Mouse (Mus musculus): ENCODE results near the gene Tmem198. TPM values are rescaled to one million over a fixed set of nuclear protein-coding genes. Genes with fewer than 3 reads are reported as not detected.

Gene Tmem198
- total RNA-seq, 2 experiments from 2014 or later: 53.3 to 62.5 TPM

DNA sequence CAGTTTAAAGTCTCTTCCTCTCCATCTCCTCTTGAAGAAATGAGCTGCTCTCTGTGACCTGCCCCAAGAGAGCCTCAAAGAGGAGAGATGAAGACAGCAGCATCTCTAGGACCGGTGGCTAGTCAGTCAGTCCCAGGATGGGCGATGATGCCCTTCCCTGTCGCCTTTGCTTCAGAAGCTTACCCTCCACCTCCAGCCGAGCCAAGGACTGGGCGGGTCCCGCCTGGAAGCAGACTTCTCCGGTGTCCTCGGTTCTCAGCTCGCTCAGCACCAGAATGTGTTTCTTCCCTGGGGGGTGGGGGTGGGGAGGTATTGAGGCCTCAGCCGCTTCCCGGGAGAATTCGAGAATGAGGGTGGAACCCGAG is 7.7 kb downstream of the Tmem198 start:
- no peak for DNase-seq (ENCODE audit: low spot score in 2 of 2)

DNA sequence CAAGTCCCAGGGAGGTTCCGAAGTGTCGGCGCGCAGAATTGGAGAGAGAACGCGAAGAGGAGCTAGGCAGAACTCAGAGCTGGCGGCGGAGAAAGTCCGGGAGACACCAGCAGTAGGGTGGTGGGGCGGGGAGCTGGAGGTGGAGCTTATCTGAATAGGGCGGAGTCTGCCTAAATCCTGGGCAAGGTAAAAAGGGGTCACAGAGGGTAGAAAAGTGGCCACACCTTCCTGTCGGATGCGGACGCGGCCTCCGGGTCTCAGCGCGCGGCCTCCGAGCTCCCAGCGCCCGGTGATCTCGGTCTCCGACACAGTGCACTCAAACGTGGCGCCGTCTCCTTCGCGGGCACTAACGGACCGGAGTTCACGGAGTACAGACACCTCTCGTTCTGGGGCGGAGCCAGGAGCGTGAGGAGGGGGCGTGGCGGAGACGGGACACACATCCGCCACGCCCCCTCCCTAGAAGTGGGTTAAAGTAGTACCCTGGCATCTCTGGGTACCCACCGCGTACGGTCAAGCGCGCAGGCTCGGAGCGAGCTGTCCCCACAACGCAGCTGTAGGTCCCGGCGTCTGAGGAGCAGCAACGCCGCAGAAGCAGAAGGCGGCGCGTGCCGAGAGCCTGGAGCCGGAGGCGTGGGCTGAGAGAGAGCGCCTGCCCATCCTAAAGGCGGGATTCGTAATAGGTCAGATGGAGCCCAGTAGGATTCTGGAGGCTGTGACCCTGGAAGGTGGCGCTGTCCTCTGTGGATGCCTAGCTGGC is 8.3 kb downstream of the Tmem198 start:
- peak; percentile 52 to 63 for DNase-seq (ENCODE audit: low spot score in 2 of 2)

DNA sequence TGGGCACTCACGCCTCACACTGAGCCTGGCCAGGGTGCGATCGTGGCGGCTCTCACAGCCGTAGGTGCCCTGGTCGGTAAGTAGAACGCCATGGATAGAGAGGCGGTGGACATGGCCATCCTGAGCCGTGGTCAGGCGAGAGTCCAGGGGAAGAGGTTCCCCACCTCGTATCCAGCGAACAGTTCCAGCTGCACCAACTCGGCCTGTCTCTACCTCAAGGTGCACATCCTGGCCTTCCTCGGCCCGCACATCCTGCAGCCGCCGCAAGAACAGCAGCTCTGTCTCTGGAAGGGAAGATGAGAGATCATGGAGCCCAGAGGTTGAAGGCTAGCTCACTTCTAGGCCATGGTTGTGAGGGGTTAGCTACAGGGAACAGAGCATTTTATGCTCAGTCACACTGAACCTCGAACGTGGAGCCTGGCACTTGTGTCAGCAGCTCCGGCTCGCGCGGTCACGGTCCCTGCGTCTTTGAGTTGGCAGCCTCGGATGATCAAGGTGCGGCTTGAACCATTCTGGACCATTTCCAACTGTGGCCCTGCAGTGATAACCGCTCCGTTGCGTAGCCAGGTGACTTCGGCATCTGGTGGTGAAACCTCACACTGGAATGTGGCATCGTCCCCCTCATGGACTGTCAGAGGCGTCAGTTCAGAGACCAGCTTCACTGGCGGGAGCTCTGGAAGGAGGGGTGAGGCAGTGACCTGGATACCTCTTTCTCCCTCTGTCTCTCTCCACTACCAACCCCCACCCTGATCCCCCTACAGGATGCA is 11.6 kb downstream of the Tmem198 start:
- no peak for DNase-seq (ENCODE audit: low spot score in 2 of 2)

GRCm38 (mm10) chr1:75492579-75493170 is 13.3 kb downstream of the Tmem198 start:
- no peak for DNase-seq (ENCODE audit: low spot score in 2 of 2)

DNA sequence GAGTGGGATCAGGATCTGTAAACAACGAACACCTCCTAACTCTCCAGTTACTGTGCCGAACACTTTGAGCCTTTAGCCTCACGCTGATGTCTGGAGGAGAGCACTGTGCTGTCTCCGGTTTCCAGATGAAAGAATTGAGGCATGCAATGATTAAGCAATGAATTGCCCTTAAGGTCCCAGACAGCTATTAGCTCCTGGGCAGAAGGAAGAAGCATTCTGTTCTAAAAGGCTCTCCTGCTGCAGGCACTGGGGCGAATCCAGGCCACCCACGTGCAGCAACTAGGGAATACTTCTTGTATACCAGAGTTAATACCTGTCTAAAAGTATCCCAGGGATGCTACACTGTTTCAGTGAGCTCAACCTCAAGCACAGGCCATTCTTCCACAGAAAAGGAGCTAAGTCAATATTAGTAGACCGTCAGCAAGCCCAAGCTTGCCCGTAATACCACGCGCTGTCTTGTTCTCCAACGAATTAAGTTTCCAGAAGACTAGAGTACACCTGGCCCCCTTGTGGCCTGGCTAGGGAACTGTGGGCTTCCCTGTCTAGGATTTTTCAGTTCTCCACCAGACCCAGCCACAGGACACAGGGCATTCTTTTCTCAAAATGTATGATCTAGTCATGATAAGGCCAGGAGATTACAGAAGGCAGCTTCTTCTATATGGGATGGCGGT is 15.7 kb downstream of the Tmem198 start:
- no peak for DNase-seq (ENCODE audit: low spot score in 2 of 2)

GRCm38 (mm10) chr1:75498897-75499296 is 19.6 kb downstream of the Tmem198 start:
- no peak for DNase-seq (ENCODE audit: low spot score in 2 of 2)

DNA sequence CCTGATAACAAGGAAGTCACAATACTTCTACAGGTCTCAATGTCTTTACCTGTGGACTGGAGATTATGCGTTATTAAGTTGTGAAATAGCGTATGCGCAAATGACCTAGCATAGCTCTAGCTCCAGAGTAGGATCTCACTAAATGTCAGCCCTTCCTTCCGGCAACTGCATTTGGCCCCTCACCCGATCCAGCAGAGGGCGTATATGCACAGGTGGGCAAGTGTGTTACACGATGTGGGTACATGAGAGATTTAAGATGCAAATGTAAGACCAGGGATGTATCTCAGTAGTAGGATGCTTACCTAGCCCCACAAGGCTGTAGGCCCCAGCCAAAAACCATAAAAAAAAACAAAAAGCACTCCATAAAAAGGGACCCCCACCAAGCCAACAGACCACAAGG is 20.1 kb downstream of the Tmem198 start:
- DNase-seq (ENCODE audit: low spot score in 2 of 2): no peak

- no peak for DNase-seq (ENCODE audit: low spot score in 2 of 2)
Observed at GRCm38 (mm10) chr1:75501905-75502304, 22.6 kb downstream of the Tmem198 start.

- no peak for DNase-seq (ENCODE audit: low spot score in 2 of 2)
Observed at GRCm38 (mm10) chr1:75502945-75503650, 23.8 kb downstream of the Tmem198 start.

DNA sequence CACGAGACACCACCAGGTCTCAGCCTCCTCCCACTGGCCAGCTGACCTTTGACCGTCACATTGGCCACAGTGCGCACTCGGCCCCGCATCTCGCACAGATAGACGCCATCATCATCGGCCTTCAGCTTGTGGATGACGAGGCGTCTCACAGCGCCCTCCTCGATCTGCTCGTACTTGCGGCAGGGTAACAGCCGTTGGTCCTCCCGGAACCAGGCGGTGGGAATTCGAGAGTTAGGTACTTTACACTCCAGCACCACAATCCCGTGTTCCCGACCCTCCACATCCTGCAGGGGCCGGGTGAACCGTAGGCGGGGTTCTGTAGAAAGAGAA is 24.3 kb downstream of the Tmem198 start:
- DNase-seq (ENCODE audit: low spot score in 2 of 2): no peak

GRCm38 (mm10) chr1:75504256-75505045 is 25.1 kb downstream of the Tmem198 start:
- peak in 1 of 2 experiments; percentile 72 for DNase-seq (ENCODE audit: low spot score in 2 of 2)

DNA sequence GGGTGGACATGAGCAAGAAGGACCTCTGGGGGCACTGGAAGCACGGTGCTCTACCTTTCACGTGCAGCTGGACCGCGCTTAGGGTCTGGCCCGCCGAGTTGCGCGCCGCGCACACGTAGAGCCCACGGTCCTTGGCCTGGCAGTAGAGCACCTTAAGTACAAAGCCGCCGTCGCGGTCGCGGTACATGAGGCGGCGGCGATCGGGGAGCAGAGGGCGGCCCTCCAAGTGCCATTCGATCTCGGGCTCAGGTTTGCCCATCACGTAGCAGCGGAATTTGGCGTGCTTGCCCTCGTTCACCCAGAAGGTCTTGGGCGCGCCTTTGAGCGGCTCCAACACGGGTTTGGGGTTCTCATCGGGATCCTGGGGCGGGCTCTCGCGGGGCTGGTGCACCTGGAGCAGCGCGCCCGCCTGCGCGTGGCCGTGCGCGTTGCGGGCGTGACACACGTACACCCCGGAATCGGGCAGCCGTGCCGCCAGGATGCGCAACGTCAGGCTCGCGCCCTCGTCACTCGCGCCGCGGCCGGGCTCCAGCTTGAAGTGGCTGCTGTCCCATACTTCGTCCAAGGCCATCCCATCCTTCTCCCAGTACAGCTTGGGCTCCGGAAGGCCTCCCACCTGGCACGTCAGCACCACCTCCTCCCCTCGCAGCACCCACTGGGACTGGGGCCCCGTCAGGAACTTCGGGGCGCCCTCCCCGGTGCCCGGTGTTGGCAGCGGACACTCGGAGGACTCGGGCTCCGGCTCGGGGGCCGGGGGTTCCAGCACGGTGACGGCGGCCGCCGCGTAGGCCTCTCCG is 26.0 kb downstream of the Tmem198 start:
- DNase-seq (ENCODE audit: low spot score in 2 of 2): peak; percentile 71 to 77

DNA sequence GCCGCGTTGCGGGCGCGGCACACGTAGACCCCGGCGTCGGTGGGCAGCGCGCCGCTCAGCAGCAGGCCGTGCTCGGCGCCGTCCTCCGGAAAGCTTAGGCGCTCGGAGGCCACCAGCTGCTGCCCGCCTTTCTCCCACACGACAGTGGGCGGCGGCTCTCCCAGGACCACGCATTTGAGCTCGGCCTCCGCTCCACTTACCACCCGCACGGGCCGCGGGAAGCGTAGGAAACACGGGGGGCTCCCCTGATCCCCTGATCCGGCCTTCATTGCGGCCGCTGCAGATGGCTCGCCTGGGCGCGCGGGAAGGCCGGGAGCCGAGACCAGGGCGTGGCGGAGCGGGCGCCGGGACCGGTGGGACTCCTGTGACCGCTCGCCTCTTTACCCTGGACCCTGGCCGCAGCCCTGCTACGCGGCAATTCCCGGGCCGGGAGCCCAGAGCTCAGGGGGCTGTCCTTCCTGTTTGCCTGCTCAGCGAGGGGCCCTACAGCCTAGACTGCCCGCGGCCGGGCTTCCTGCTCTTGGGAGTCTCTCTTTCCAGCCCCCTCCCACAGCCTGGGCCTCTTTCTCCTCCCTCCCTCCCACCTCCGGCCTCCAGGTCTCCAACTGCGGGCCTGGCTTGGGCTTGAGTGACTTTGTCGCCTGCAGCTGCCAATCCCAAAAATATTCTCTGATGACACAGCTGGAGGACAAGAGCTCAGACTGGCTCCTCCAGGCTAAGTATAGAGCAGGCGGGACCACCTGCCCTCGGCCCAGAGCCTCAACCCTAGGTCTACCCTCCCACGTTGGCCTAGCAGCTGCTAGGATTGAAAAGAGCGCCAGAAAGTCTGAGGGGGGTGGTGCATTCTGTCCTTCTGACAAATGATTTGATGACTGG is 26.9 kb downstream of the Tmem198 start, which contains the start of gene Obsl1:
TSS of gene Obsl1 (minus strand) at position 497 of the 876 bp plus-strand sequence.
- peak in 1 of 2 experiments; percentile 48 for DNase-seq (ENCODE audit: low spot score in 2 of 2)

GRCm38 (mm10) chr1:75507006-75507405 is 27.7 kb downstream of the Tmem198 start, which contains the start of gene Inha:
Inha (plus strand) TSS chr1:75507077.
- no peak for DNase-seq (ENCODE audit: low spot score in 2 of 2)

- DNase-seq (ENCODE audit: low spot score in 2 of 2): no peak
Observed at GRCm38 (mm10) chr1:75509586-75509985, 30.3 kb downstream of the Tmem198 start.

DNA sequence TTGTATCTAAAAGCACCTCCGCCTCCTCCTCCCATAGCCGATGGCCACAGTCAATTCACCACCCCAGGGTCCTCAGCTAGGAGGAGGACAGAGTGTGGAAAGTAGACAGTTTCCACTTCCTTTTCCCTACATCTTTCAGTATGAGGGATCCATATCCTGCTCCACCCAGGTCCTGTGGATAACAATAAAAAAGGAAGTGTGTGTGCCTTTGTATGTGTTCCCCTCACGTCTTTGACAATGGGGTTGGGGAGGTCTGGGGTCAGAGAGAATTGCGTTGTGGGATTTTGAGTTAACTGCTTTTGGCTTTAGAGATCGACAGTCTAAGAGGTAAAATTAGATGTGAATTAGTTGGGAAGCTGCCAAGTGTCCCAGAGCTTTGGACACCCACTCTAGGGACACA is 30.8 kb downstream of the Tmem198 start:
- DNase-seq (ENCODE audit: low spot score in 2 of 2): no peak

DNA sequence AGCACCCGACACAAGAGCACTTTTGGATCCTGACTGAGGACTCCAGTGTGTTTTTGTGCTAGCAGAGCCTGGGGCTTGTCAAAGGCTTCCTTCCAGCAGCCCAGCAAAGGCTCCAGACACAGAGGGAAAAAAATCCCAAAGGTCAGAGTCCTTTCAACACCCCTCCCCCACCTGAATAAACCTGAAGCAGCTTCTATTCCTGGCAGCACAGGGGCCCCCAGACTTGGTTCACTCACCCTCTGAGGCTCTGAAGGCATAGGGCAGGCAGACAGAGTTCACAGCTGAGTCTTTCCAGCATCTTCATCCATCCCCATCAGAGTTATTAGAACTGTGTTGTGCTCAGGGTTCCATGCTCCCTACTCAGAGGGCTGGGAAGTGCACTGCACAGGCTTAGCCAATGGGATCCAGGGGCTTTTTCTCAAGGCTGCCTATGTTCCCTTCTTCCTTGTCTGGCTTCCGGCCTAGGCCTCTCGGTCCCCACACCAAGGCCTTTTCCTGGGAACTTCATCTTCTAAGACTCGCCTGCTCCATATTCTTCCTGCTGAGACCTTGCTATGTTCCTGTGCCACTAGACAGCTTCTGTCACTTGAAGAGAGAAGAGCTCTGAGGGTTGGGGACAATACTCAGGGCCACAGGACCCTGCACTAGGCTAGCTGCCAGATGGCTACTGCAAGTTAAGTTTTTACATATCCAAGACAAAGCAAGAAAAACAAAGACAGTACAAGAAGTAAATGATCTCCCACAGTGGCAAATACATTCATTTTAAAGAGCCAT is 32.3 kb downstream of the Tmem198 start:
- DNase-seq (ENCODE audit: low spot score in 2 of 2): no peak

DNA sequence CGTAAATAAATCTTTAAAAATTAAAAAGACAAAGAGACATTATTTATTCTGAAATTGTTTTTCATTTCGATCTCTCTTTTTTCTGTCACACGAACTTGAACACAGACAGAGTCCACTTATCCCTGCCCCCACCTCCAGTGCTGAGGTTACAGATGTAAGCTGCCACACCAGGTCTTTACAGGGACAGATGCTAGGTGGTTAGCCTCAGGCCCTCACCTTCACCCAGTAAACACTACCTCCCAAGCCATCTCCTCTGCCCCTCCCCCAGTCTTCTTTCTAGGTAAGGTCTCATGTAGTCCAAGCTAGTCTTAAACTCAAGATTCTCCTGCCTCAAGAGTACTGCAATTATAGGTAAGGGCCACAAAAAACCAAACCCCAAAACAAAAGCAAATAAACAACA is 33.2 kb downstream of the Tmem198 start:
- DNase-seq (ENCODE audit: low spot score in 2 of 2): no peak
